Mouse (Mus musculus) spleen, adult 12 weeks (tissue): Measurements from ENCODE around the gene Ice1.
A peak's percentile ranks its signal among the peaks of the same experiment; 100 is the strongest.

Source experiments
- DNase-seq: peaks from one replicate; pipeline ENCODE4 v3.0.0; 2022; ENCODE audit warnings: low spot score

Ice1 gene

GRCm38 (mm10) chr13:70639639-70640038 lies 2.2 kb upstream of the Ice1 start:
- no peak for DNase-seq

DNA sequence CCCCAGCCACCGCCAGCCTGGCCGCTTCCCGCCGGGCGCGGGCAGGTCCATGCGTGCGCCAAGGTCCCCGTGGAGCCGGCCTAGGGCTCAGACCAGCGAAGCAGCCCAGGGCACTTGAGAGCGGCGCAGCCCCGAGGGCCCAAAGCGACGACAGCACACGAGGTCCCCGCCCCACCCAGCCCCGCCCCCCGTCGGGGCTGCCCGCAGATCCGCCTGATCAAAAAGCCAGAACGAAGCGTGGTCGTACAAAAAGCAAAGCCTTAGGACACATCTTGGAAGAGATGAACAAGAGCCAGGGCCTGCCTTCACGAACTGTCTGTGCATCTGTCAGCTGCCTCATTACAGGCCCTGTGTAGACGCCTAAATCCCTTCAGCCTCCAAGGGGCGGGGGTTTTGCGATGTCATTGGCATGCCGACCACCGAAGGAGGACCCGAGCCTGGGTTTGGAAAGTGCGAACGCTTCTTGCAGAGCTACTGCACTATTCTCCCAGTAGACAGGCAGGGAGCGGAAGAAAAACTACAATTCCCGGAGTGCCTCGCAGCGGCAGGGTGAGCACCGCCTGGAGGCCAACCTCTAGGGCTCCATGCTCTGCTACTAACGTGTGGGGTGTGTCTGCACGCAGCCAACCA lies 343 bp upstream of the Ice1 start:
- peak; percentile 74 for DNase-seq

DNA sequence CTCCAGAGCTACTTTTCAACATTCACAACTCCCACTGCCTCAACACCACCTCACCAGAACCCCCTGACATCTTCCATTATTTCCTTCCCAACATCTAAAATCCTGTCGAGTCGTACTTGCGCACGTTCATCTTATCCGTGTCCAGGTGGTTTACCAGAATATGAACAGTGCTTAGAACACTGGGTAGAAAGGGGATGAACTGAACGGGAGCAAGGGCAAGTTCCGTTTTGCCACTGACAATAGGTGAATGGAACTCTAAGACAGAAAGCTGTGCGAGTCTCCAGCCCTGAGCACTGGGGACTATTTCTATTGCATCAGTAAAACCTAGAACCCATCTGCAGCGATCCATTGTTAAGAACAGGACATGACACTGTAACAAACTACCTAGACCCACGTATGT lies 728 bp downstream of the Ice1 start:
- no peak for DNase-seq

DNA sequence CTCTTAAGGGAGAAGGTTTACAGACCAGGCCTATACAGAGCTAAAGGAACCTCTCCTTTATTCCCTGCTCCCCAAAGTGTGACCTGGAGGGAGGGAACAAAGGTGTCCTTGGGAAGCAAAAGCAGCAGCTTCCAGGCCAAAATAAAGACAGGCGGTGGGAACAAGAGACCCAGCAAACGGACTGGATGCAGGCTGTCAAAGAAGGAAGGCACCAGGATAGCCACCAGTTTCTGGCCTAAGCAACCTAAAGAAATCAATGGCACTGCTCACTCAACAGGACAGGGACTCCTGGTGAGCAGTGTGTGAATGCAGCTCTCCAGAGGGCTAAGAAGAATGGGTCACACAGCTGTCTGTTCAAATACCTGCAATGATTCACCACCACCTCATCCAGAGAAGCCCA lies 1.8 kb downstream of the Ice1 start:
- DNase-seq = no peak

GRCm38 (mm10) chr13:70626416-70626815 lies 11.0 kb downstream of the Ice1 start:
- DNase-seq = no peak

DNA sequence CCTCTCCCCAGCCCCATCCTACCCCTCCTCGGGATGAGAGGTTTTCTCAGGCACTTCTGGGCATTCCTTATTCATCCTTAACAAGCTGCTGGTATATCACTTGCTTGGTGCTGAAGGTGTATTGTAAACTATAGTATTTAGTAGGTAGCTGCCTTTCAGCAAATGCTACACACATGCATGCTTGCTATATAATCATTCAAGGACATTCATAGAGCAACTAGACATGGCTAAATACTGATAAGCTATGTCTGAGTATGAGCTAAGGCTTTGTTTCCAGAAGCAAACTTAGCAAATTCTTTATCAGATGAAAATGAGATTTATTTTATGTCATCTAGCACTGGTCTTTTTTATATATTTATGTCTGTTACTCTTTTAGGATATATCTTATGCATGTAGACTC lies 11.8 kb downstream of the Ice1 start:
- no peak for DNase-seq

GRCm38 (mm10) chr13:70624445-70624844 lies 13.0 kb downstream of the Ice1 start:
- no peak for DNase-seq

GRCm38 (mm10) chr13:70622461-70623057 lies 14.9 kb downstream of the Ice1 start:
- no peak for DNase-seq

DNA sequence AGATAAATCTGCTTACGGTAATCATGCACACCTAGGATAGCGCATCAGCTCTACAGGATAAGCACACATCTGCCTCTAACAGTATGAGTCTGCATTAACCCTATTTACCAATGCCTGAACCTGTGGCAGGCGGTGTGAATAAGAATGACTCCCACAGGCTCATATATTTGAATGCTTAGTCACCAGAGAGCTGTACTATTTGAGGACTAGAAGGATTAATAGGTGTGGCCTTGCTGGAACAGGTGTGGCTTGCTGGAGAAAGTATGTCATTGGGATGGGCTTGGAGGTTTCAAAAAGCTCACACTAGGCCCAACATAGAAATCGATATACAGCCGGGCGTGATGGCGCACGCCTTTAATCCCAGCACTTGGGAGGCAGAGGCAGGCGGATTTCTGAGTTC lies 15.9 kb downstream of the Ice1 start:
- DNase-seq = no peak

DNA sequence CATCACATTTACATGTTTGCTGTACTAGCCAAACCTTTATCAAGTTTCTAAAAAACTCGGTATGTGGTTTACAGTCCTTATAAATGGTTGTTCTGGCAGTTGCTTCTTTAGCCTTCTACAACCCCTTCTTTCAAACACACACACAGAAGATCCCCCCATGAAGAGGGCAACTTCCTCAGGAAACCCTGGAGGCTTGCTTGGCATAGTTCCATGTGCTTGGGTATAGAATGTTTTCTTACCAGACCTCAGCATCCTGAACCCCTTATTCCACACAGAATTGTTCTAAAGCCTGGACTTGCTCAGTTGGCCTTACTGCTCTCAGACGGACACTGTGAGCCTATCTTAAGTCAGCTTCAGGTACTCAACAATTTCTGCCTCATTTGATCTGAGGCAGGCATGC lies 24.6 kb downstream of the Ice1 start:
- DNase-seq = no peak

- peak; percentile 24 for DNase-seq
Measured at GRCm38 (mm10) chr13:70610431-70611420, 26.7 kb downstream of the Ice1 start.

GRCm38 (mm10) chr13:70609632-70610031 lies 27.8 kb downstream of the Ice1 start:
- no peak for DNase-seq

DNA sequence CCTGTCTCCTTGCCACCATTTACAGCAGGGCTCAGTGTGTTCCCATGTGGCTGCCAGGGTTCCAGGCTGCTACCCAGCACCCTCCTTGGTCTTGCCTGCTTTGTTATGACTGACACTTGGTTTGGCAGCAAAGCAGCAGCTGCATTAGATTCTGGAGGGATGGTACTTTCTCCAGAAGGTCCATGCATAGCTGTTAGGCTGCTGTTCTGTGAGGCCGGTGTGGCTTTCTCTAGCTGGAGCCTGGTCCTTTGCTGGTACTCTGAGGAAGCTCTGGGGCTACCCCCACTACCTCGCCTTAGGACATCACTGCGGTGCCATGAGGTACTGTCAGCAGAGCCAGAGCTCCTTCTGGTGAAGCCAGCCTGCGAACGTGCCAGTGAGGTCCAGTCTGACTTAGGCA lies 32.1 kb downstream of the Ice1 start:
- no peak for DNase-seq

- DNase-seq = no peak
Measured at GRCm38 (mm10) chr13:70604723-70605122, 32.7 kb downstream of the Ice1 start.

GRCm38 (mm10) chr13:70601566-70601965 lies 35.9 kb downstream of the Ice1 start:
- DNase-seq = no peak

DNA sequence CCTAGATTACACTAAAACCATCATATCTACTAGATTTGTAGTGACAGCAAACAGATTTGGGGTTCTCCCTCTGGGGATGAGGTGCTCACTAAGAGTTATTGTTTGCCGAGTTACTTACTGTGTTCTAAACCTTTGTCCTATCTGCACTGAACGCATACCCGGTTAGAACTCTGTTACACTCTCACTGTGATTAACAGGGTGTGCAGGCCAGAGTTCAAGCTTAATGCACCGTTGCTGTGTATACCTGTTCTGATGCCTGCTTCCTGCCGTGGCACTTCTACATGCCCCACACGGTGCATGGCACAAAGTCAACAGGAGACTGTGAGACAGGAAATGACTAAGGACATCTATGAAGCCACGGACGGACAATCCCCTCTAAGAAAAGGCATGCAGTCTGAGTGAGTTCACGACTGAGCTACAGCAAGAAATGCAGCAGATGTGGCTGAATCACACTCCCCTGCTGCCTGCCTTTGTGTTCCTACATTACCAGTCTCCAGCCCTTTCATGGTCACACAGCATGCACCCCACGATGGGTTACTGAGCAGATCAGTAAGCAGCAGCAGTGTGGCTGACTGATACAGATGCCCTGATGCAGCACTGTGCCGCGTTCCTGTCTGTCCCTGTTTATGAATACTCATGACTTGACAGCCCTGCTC lies 37.3 kb downstream of the Ice1 start:
- no peak for DNase-seq

- no peak for DNase-seq
Measured at GRCm38 (mm10) chr13:70598941-70599340, 38.5 kb downstream of the Ice1 start.

- DNase-seq = no peak
Measured at GRCm38 (mm10) chr13:70596901-70597300, 40.5 kb downstream of the Ice1 start.

GRCm38 (mm10) chr13:70590248-70590762 lies 47.1 kb downstream of the Ice1 start:
- no peak for DNase-seq

DNA sequence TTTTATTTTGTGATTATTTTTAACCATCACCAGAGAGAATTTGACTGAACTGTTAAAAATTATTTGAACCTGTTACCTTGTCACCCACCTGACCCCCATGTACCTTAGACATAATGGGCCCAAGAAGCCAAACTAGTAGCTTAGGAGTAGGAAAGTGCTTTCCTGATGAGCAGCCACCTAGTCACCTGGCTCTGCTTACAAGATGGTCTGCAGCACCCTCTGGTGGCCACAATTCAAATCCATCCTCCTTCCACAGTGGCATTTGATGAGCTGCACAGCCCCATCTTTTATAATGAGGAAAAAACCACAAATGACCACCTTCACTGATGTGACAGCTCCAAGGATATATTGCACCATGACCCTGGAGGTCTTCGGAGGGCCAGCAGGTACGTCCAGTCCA lies 50.5 kb downstream of the Ice1 start:
- DNase-seq = no peak

- DNase-seq = no peak
Measured at GRCm38 (mm10) chr13:70582517-70582916, 54.9 kb downstream of the Ice1 start.

GRCm38 (mm10) chr13:70581509-70581908 lies 55.9 kb downstream of the Ice1 start:
- no peak for DNase-seq
